Mouse (Mus musculus) frontal cortex, postnatal 10 days (tissue): ENCODE measurements around the gene Vps13d.

Experiments used
- DNase-seq, 2 experiments: peaks; one replicate each; pipeline ENCODE4 v3.0.0; 2022; ENCODE audit warnings: low spot score in 2 of 2, mixed read lengths in 1 of 2

Gene Vps13d

DNA sequence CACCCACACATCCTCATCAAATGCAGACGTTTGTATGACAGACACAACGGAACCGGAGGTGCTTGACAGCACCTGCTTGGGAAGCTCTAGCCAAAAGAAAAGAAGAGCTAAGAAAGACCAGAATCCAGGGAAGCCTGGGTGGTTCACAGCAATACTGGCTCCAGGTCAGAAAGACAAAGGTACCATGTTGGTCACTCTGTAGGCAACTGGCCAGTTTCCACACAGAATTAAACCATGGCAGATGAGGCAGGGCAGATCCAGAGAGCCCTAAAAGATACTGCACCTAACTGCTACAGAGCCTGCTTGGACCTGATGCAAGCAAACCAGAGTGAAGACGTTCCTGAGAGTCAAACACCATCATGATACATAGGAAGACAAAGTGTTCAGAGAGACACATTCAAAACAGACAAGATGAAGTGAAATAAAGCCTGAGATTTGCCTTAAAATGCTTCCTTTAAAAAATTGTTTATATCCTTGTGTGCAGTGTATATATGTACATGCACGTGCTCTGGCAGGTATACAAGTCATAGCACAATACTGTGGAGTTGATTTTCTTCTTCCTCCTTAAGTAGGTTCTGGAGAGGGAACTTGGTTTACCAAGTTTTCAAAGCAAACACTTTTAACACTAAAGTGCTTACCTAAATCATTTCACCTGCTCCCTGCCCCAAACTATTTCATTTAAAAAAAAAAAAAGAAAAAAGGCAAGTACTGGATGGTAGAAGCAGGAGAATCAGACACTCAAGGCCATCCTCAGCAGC, 44.3 kb downstream of the Vps13d start:
- DNase-seq = no peak

DNA sequence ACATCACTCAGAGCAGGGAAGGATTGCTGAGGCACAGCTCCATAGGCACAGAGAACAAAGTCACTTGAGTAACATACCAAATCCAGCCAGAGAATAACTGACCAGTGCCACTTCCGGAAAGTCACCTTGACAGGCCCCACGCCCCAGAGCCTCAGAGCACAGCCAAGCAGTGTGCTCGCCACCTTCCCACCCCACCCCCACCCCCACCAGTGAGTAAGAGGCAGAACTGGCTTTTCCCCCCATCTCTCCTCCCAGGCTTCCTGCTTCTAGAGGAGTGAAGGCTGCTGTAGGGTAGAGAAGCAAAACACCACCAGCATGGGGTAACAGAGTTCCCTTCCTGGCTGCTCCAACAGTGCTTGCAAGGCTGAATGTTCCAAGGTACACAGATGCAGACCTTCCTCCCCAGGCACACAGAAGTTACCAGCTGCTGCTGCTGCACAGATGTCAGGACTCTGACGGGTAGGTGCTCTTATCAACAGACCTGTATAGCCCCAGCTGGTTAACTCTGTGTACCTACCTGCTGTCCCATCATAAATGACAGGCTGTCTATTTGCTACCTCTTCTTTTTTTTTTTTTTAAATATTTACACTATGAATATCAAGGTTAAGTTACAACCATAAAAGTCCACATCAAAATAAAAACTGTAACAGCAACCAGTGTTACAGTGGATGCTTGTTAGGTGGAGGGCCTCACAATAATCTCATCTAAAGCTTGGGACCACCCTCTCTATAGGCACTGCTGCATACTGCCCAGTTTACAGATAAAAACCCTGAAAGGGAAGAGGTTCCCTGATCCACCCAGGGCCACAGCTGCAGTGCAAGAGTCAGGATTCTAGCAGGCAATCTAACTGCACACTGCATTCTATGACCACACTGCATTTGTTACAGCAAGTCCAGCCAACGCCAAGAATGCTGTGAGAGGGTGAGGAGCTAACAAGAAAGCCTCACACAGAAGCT, 47.5 kb downstream of the Vps13d start:
- DNase-seq = no peak

DNA sequence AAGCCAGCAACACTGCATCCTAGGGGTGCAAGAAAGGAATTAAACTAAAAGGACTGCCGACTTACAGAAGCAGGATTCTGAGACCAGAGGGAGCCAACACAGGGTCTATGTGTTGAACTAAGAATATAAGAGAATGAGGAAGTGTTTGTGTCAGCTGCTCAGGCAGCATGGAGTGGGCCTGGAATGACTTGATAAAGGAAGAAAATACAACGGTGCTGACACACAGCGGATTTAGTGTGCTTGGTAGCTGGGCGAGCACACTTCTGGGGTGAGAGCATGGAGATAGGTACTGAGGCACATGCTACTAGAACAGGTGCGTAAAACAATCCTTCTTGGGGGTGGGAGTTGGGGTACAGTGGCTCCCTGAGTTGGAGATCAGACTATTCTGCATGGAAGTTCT, 51.3 kb downstream of the Vps13d start:
- no peak for DNase-seq

DNA sequence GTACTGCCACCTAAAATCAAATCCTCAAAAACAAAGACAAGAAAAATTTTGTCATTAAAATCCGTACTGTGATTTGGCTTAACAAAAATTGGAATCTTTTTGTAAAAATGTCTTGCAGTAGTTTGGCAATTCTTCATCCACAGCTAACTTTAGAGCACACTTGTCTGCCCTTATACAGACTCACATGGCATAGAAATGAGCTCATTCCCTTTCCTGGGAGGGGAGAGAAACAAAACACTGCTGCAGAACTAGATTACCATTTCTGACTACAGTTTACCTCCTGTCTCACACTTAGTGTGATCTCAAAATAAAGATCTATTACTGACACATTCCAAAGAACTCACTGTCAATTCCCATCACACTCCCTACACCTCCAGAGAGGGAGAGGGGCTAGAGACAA, 58.1 kb downstream of the Vps13d start:
- DNase-seq = no peak

DNA sequence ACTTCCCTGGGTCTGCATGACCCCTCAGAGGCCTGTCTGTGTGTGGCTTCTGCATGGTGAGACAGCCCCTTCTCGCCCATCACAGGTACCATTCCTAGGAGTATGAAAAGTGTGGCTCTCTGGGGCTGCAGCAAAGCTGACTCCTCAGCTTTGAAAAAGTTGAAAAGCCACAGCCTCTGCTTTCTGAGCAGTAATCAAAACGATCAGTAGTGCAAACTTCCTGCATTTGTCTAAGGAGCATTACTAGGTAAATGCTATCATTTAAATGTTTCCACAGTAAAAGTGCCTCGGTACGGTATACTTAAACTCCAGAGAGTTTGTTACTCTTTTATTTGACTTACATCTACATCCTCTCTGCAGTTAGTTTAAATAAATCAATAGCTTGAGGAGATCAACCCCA, 59.3 kb downstream of the Vps13d start:
- no peak for DNase-seq

DNA sequence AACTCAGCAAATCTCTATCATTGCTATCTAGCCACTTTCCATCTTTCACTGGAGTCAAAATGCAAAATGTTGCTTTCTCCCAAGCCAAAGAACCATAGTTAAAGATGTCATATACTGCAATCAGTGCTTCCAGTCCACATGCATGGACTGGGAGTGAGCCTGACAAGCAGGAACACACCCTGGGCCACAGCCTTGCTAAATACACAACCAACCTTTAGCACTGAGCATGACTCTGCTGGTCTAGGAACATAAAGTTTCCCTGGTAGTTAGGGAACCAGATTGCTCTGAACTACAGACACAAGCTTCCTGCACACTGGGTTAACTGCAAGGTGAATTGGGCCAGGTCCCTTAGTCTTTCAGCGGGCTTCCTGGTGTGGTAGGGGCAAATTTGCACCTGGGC, 64.0 kb downstream of the Vps13d start:
- no peak for DNase-seq

DNA sequence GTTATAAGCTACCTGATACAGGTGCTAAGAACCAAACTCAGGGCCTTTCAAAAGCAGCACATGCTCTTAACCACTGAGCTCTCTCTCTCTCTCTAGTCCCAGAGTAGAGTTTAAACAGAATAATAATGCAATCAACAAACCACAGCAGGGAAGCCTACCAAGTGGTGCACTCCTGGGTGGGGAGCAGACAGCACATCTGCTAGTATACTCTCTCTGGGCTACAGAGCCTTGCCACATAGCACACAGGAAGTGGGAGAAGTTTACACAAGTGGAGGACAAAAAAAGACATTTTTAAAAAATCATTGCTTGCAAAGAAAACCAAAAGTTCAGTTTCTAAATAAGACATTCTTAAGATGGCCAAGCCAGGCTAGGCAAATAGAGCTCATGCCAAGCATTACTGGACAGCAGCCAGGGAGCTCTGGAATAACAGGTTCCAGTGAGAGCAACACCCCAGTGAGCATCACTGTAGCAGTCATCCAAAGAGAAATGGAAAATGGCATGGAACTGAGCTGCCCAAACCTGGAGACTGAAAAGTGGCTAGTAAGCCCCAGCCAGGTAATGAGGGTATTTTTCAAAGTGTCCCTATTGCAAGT, 64.8 kb downstream of the Vps13d start:
- peak in 1 of 2 experiments; percentile 39 for DNase-seq

DNA sequence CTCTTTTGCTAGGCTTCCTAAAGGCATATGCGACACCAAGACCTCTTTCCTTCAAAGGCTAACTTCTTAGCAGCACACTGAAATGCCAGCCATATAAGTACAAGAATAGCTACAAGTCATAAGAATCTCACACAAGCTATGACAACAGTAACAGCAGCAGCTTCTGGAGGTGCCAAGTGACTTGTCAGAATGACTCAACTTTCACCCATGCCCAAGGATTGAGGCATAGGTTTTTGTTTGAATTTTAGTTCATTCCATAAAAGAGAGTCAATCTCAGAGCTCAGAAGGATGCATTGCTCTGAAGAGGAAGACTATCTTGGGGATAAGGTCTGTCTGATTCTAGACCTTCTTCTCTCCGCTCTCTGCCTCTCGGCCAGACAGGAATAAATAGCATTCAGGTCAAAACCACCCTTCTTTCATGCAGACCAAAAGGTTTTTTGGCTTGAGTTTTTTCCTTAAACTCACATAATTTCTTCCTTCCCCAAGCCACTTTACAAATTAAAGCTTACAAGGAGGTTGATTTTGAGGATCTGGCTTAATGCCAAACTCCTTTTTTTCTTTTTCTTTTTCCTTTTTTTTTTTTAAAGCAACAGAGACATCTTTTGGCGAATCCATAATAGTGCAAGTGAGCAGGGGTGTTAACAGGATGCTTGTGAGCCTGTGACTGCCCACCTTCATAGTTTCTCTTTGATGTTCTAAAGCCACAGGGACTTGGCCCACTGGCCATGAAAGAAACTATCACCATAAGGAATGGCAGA, 69.2 kb downstream of the Vps13d start:
- no peak for DNase-seq

DNA sequence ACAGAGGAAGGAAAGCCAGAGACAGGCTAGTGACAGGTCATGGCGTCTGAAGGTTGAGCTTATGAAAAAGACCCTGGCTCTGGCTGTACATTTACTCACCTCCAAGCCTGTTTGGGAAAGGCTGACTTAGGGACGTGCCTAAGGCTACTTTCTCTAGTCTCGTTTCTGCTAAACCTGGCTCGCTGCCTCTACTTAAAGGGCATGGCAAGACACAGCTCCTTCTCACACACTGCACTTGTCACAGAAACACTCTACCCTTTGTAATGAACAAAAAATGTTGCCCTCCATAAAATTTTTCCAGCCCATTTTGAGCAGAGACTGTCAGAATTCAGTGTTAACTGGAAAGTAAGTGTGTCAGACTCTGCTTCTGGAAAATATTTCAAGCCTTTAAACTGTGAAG, 70.4 kb downstream of the Vps13d start:
- no peak for DNase-seq

DNA sequence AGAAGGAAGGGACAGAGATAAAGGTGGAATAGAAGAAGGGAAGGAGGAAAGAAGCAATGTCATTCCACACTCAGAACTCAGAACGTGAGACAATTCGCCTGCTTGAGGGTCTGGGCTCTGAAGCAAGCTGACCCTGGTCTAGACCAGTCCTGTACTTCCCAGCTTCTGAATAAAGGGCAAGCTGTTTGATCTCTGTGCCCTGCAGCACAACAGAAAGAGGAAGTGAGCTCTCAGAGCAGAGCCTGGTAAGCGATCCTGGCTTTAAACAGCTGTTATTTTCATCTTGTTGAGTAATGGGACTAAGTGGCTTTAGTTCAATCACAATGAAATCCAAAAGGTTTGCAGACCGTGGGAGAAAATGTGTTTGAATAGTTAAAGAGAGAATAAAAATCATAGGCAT, 83.2 kb downstream of the Vps13d start:
- no peak for DNase-seq

DNA sequence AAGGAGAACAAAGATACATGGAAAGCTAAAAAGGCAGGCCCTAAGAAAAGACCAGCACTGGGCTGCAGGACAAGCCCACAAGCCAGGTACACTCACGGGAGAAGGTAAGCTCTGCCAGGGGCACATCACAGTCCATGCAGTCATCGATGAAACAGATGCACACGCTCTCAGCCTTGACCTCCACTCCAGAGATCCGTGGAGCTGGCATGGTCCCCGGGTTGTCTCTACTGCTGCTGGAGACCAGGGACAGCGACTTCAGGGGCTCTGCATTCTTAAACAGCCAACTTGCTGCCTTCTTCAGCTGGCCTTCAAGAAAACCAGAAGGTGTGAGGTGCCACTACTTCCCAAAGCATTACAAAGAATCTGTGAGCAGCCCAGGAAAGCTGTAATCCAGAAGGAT, 84.1 kb downstream of the Vps13d start:
- no peak for DNase-seq

DNA sequence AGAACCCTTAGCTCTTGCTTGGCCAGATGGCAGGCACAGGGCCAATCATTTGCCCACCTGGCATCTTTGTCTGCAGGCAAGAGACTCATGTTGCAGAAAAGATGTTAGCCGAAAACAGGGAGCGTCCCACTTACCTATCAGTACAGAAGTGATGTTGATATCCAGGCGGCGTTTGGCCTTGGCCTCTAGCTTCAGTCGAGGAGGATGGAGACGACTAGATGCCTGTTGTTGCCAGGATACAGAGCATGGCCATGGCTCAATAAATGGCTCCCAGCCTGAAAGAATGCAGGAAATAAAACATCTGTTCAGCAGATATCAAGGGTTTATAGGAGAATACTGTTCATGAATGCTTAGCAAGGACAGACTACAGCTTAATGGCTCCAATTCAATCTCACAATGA, 88.0 kb downstream of the Vps13d start:
- no peak for DNase-seq

DNA sequence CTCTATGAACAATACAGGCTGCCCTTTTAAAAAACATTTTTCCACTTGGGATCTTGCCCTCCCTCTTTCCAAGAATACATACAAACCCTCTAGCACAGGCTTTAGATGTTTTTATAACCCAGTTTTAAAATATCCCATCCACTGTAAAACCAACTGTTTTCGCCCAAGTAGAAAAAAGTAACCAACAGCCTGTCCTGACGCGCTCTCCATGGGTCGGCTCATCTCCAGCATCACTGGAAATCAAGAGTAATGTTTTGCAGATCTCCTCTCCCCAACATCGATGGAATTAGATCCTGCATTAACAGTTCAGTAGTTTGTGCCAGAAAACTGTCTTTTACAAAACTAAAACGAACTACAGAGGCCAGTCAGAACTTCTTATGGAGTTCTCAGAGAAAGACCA, 89.5 kb downstream of the Vps13d start:
- DNase-seq = no peak

DNA sequence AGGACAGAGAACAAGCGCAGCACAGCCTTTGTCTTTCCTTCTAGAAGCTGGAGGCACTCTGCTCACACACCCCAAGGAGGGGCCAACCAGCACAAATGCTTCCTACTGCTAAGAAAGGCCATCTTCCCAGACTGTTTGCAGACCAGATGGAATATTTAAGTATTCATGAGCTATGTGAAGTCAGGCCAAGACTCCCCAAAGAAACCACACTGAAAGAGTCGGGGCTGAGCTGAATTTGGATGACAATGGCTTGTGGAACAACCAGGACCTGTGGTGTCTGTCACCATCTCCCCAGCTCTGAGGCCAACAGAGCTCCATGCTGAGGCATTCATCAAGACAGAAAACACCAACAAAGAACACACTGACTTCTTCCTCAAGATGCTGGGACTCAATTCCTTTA, 89.9 kb downstream of the Vps13d start:
- DNase-seq = peak; percentile 22 to 25

DNA sequence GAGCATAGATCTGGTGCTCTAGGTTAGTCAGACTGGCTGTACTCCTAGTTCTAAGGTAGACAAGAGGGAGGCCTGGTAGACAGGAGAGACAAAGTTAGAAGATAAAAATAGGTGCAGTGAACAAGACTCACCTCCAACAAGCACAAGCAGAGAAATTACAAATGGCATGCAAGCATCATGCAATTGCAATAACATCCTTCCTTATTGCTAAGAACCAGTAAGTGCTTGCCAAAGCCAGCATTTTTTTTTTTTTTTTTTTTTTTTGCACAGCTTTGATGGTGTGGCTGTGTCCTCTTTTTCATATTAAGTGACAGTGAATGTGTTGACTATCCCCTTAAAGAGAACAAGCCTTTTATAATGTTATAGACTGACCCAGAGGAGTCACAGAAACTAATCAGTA, 91.2 kb downstream of the Vps13d start:
- no peak for DNase-seq

DNA sequence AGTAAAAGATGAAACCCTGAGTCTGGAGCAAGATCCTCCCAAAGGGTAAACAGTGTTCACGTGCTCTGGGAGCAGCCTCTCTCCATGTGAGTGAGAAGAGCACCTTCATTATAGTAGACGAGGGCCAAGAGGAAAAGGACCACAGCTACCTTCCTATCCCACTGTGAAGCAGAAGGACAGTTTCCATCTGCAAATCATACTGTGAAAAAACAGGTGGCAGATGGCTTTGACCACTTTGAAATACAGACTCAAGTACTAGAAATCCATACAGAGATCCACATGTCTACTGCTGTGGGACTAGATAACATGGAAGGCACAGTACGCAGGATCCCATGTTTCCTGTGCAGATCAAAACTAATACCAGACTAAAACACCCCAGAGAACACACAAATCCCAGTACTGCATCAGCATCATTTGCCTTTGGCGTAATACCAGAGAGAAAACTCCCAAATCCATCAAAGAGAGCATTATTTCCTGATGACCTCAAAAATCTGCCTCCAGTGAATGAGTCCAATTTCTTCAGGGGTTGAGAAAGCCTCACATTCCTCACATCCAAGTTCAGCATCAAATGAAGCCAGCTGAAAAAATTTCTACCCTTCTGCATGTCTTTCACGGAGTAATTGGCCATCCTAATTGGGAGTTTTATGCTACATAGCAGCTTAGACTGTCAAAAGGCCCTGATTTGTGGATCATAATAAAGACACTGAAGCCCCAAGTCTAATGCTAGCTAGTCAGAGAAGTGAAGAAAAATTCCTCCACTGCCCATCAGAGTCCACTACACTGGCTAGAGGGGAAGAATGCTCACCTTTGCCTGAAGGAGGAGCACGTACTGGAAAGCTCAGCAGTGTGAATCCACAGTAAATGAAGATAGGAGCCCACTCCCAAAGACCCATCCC, 92.7 kb downstream of the Vps13d start:
- no peak for DNase-seq

DNA sequence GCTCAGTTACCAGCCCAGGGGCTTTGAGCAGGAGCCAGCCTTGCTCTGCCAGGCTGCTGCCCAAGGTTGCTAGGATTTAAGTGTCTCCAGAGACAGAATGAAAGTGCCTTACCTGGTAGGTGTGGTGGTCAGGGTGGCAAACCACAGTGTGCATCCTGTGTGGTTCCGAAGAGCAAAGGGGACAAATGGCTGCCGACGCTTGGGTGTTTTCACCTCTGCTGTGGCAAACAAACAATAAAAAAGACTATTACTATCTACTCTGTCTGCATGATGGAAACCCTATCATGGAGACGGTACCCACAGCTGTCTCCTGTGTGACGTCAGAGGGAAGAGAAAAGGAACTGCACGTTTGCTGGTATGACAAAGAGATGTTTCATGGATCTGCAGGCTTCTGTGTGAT, 95.0 kb downstream of the Vps13d start:
- DNase-seq = no peak

DNA sequence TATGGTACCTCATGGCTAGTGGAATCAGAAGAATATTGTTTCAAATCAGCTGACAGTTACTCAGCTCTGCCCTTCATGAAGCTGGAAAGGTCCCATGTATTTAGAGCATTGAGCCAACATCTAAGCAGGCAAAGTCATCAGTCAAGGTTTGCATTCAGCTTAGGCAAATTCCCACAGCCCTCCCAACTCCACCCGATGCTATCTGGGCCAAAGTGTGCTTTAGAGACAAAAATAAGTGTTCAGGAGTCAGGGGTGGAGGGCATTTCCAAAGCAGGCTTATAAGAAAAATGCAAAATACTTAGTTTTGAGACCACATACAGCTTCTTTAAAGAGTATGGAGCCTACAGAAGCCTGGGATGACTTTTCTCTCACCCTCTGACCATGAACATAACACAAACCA, 95.5 kb downstream of the Vps13d start:
- DNase-seq = no peak

DNA sequence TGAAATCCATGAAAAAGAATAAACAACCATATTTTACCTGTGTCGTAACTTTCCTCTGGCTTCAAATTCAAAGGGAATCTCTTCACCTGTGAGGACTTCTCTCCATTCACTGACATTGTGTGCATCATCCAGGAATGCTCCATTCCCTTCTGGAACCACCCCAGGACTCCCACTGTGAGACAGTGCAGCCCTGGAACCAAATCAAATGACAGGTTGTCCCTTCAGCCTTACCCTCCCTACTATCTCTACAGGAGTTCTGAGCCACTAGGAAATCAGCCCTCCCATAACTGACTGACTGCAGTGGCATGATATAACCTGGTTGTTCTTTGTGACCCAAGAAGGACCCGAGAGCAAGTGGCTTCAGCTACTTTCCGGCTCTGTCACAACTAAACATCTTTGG, 96.8 kb downstream of the Vps13d start:
- DNase-seq = no peak

DNA sequence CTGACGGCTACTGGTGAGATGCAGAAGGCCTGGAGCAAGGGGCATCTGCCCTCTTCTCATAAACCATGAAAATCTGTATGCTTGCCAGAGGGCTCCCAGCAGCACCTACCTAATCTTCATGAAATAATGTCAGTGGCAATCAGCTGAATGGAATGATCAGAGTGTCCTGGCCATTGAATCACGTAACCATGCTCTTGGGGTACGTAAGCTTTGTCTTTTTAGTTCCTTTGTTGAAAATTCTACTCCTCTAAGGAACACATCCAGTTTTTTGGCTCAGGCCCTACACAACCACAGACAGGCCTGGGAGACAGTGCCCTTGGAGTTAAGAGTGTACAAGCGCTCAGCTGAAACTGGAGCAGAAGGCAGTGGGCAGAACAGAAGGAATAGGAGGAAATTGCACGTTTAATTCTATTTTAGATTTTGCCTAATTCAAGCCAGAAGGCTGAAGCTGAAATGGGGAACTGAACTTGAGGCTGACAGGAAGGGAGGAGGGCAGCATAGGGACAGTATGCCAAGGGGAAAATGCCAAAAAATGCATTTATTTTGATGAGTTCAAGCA, 98.2 kb downstream of the Vps13d start:
- peak in 1 of 2 experiments; percentile 21 for DNase-seq

DNA sequence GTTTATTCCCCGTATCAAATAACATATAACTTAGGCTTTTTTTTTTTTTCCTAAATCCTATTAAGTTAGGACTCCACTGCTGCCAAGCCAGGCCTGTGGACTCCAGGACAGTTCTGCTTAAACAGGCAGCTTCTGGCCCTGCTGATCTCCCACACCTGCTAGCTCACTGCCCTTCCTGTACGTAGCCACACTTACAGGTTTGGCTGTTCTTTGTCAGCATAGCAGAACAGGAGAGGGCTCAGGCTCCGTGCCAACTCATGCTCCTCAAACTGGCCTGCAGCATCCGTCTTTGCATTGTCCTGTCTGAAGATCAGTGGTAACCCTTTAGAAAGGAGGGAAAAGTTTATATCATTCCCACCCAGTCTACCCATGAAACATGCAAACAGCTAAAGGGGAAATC, 108.3 kb downstream of the Vps13d start:
- no peak for DNase-seq
